Mouse (Mus musculus) neural tube, embryonic 13.5 days (tissue): ENCODE measurements around the gene Pi4k2b. TPM values are rescaled to one million over a fixed set of nuclear protein-coding genes. Genes with fewer than 3 reads are reported as not detected.
A peak's percentile ranks its signal among the peaks of the same experiment; 100 is the strongest.

Experiments
- ATAC-seq: fragments of 200-750 bp; cut with Nextera tagmentation; 2 replicates; pipeline ENCODE4 v1.8.0; 2017; ENCODE audit warnings: low read depth, mild to moderate bottlenecking, moderate TSS enrichment, moderate library complexity
- H3K27ac ChIP-seq: fragments of 300-500 bp; sonication (generic); replicated peaks from 2 replicates; pipeline ENCODE4 v1.5.1; 2015; ENCODE audit warnings: moderate library complexity, mild to moderate bottlenecking, inconsistent platforms
- H3K27me3 ChIP-seq: fragments of 300-500 bp; sonication (generic); 2 replicates; pipeline ENCODE4 v1.6.1; 2015; ENCODE audit warnings: mild to moderate bottlenecking, inconsistent platforms
- H3K36me3 ChIP-seq: fragments of 300-500 bp; sonication (generic); 2 replicates; pipeline ENCODE4 v1.6.1; 2015; ENCODE audit warnings: mild to moderate bottlenecking, inconsistent platforms
- H3K4me1 ChIP-seq: fragments of 300-500 bp; sonication (generic); replicated peaks from 2 replicates; pipeline ENCODE4 v1.6.1; 2015; ENCODE audit warnings: inconsistent platforms
- H3K4me2 ChIP-seq: fragments of 300-500 bp; sonication (generic); 2 replicates; pipeline ENCODE4 v1.6.1; 2015; ENCODE audit warnings: inconsistent platforms, mild to moderate bottlenecking, moderate library complexity
- H3K4me3 ChIP-seq: fragments of 300-500 bp; sonication (generic); 2 replicates; pipeline ENCODE4 v1.5.1; 2015; ENCODE audit warnings: mild to moderate bottlenecking, inconsistent platforms
- H3K9ac ChIP-seq: fragments of 300-500 bp; sonication (generic); 2 replicates; pipeline ENCODE4 v1.6.1; 2015; ENCODE audit warnings: moderate library complexity, mild to moderate bottlenecking, inconsistent platforms
- H3K9me3 ChIP-seq: fragments of 300-500 bp; sonication (generic); 2 replicates; pipeline ENCODE4 v1.6.1; 2016; ENCODE audit warnings: inconsistent platforms
- WGBS: fragments of 180-500 bp; shearing (Covaris S2); methylation state at CpG from one replicate; pipeline ENCODE4 v1.1.7; 2015; 5-methylcytosine and 5-hydroxymethylcytosine counted together
- polyA plus RNA-seq: library from polyadenylated mRNA; unstranded; fragments of >200 nt; fragmentation: Nextera tagmentation; extraction: Ambion mirVana; gene quantifications from 2 replicates; pipeline ENCODE4 v1.2.1, GENCODE M21; 2015

The Pi4k2b gene
- polyA plus RNA-seq, 1 experiment from 2014 or later = 7.8 TPM

GRCm38 (mm10) chr5:52783957-52784356 is 42.6 kb downstream of the Pi4k2b start:
- Histone ChIP-seq H3K4me2 (peak overlapping the region; percentile 69), H3K27ac (no peak overlapping the region), H3K4me3 (peak overlapping the region; percentile 87; the same call in 1 of the 2 replicates), H3K4me1 (no peaks in the 10 kb centered on the region; the same call in 1 of the 2 replicates), H3K27me3 (no peaks in the 10 kb centered on the region), H3K36me3 (peaks cover 18% of the 10 kb centered on the region; the same call in 1 of the 2 replicates), H3K9ac (no peak overlapping the region), H3K9me3 (no peaks in the 10 kb centered on the region)
- 88% methylated on average over 2 of the region's 2 CpGs for WGBS
- ATAC-seq = no peak

- Histone ChIP-seq H3K36me3 (peaks cover 22% of the 10 kb centered on the region), H3K9ac (no peak overlapping the region), H3K27ac (no peak overlapping the region), H3K9me3 (no peaks in the 10 kb centered on the region), H3K4me1 (no peaks in the 10 kb centered on the region; the same call in 1 of the 2 replicates), H3K27me3 (no peaks in the 10 kb centered on the region), H3K4me2 (no peak overlapping the region), H3K4me3 (no peak overlapping the region)
- 87% methylated on average over 7 of the region's 7 CpGs for WGBS
- ATAC-seq = no peak
These were observed 45.4 kb downstream of the Pi4k2b start for GRCm38 (mm10) chr5:52786556-52787322.

- Histone ChIP-seq H3K4me2 (no peak overlapping the region), H3K9ac (no peak overlapping the region), H3K27ac (no peak overlapping the region), H3K9me3 (no peaks in the 10 kb centered on the region), H3K4me3 (no peak overlapping the region), H3K27me3 (no peaks in the 10 kb centered on the region), H3K4me1 (no peaks in the 10 kb centered on the region), H3K36me3 (peaks cover 28% of the 10 kb centered on the region)
- 94% methylated on average over 9 of the region's 9 CpGs for WGBS
- ATAC-seq = no peak
These were observed 51.9 kb downstream of the Pi4k2b start for GRCm38 (mm10) chr5:52793230-52793629.

GRCm38 (mm10) chr5:52794109-52794508 is 52.7 kb downstream of the Pi4k2b start:
- no peak for ATAC-seq
- WGBS = 99% methylated on average over 9 of the region's 9 CpGs
- no peak overlapping the region for H3K4me3 ChIP-seq
- H3K27ac ChIP-seq = no peak overlapping the region
- no peak overlapping the region for H3K4me2 ChIP-seq
- H3K9me3 ChIP-seq = no peaks in the 10 kb centered on the region
- peaks cover 32% of the 10 kb centered on the region for H3K36me3 ChIP-seq
- no peaks in the 10 kb centered on the region for H3K27me3 ChIP-seq
- no peaks in the 10 kb centered on the region for H3K4me1 ChIP-seq
- H3K9ac ChIP-seq = no peak overlapping the region

- Histone ChIP-seq H3K9ac (no peak overlapping the region), H3K36me3 (peaks cover 41% of the 10 kb centered on the region), H3K27me3 (no peaks in the 10 kb centered on the region), H3K27ac (no peak overlapping the region), H3K4me1 (no peaks in the 10 kb centered on the region), H3K4me2 (no peak overlapping the region), H3K4me3 (no peak overlapping the region), H3K9me3 (no peaks in the 10 kb centered on the region)
- no peak for ATAC-seq
- WGBS = 94% methylated on average over 12 of the region's 12 CpGs
These were observed 58.1 kb downstream of the Pi4k2b start for GRCm38 (mm10) chr5:52799274-52799985.

GRCm38 (mm10) chr5:52805801-52806200 is 64.4 kb downstream of the Pi4k2b start:
- ATAC-seq = no peak
- no peaks in the 10 kb centered on the region for H3K27me3 ChIP-seq
- H3K27ac ChIP-seq = no peak overlapping the region
- 68% methylated on average over 4 of the region's 4 CpGs for WGBS
- no peak overlapping the region for H3K9ac ChIP-seq
- no peaks in the 10 kb centered on the region for H3K9me3 ChIP-seq
- peaks cover 49% of the 10 kb centered on the region for H3K36me3 ChIP-seq
- H3K4me1 ChIP-seq = no peaks in the 10 kb centered on the region
- H3K4me3 ChIP-seq = no peak overlapping the region
- no peak overlapping the region for H3K4me2 ChIP-seq

- H3K9ac ChIP-seq = no peak overlapping the region
- 89% methylated on average over 8 of the region's 8 CpGs for WGBS
- no peaks in the 10 kb centered on the region for H3K4me1 ChIP-seq
- no peak for ATAC-seq
- no peaks in the 10 kb centered on the region for H3K27me3 ChIP-seq
- H3K27ac ChIP-seq = no peak overlapping the region
- H3K9me3 ChIP-seq = no peaks in the 10 kb centered on the region
- no peak overlapping the region for H3K4me2 ChIP-seq
- H3K4me3 ChIP-seq = no peak overlapping the region
- H3K36me3 ChIP-seq = peaks cover 49% of the 10 kb centered on the region
These were observed 65.0 kb downstream of the Pi4k2b start for GRCm38 (mm10) chr5:52806349-52806748.

GRCm38 (mm10) chr5:52807030-52807429 is 65.7 kb downstream of the Pi4k2b start:
- H3K4me2 ChIP-seq = no peak overlapping the region
- H3K4me3 ChIP-seq = no peak overlapping the region
- H3K27ac ChIP-seq = no peak overlapping the region
- ATAC-seq = no peak
- no peak overlapping the region for H3K9ac ChIP-seq
- H3K36me3 ChIP-seq = peaks cover 49% of the 10 kb centered on the region
- no peaks in the 10 kb centered on the region for H3K9me3 ChIP-seq
- 92% methylated on average over 7 of the region's 7 CpGs for WGBS
- no peaks in the 10 kb centered on the region for H3K27me3 ChIP-seq
- no peaks in the 10 kb centered on the region for H3K4me1 ChIP-seq

GRCm38 (mm10) chr5:52810446-52810845 is 69.1 kb downstream of the Pi4k2b start:
- no peak for ATAC-seq
- H3K4me2 ChIP-seq = no peak overlapping the region
- H3K36me3 ChIP-seq = peaks cover 33% of the 10 kb centered on the region
- 98% methylated on average over 6 of the region's 6 CpGs for WGBS
- no peak overlapping the region for H3K4me3 ChIP-seq
- H3K9ac ChIP-seq = no peak overlapping the region
- H3K27ac ChIP-seq = no peak overlapping the region
- H3K4me1 ChIP-seq = no peaks in the 10 kb centered on the region
- H3K27me3 ChIP-seq = no peaks in the 10 kb centered on the region
- H3K9me3 ChIP-seq = no peaks in the 10 kb centered on the region

- no peak overlapping the region for H3K9ac ChIP-seq
- no peaks in the 10 kb centered on the region for H3K27me3 ChIP-seq
- no peaks in the 10 kb centered on the region for H3K9me3 ChIP-seq
- H3K36me3 ChIP-seq = peaks cover 36% of the 10 kb centered on the region
- no peak overlapping the region for H3K4me2 ChIP-seq
- no peak overlapping the region for H3K27ac ChIP-seq
- WGBS = 88% methylated on average over 14 of the region's 14 CpGs
- no peaks in the 10 kb centered on the region for H3K4me1 ChIP-seq
- H3K4me3 ChIP-seq = no peak overlapping the region
- no peak for ATAC-seq
These were observed 69.7 kb downstream of the Pi4k2b start for GRCm38 (mm10) chr5:52811056-52811455.

GRCm38 (mm10) chr5:52812456-52812855 is 71.1 kb downstream of the Pi4k2b start:
- Histone ChIP-seq H3K4me1 (no peaks in the 10 kb centered on the region), H3K4me3 (no peak overlapping the region), H3K4me2 (no peak overlapping the region), H3K27me3 (no peaks in the 10 kb centered on the region), H3K9me3 (no peaks in the 10 kb centered on the region), H3K27ac (no peak overlapping the region), H3K9ac (no peak overlapping the region), H3K36me3 (peaks cover 33% of the 10 kb centered on the region)
- 85% methylated on average over 10 of the region's 10 CpGs for WGBS
- ATAC-seq = no peak

- no peak overlapping the region for H3K27ac ChIP-seq
- H3K27me3 ChIP-seq = no peaks in the 10 kb centered on the region
- peaks cover 24% of the 10 kb centered on the region for H3K36me3 ChIP-seq
- H3K9me3 ChIP-seq = no peaks in the 10 kb centered on the region
- no peak overlapping the region for H3K9ac ChIP-seq
- H3K4me2 ChIP-seq = no peak overlapping the region
- WGBS = 91% methylated on average over 7 of the region's 7 CpGs
- no peak for ATAC-seq
- no peaks in the 10 kb centered on the region for H3K4me1 ChIP-seq
- no peak overlapping the region for H3K4me3 ChIP-seq
These were observed 71.9 kb downstream of the Pi4k2b start for GRCm38 (mm10) chr5:52813312-52813711.
